Mouse (Mus musculus) megakaryocyte, embryonic 14.5 days (primary cell): ENCODE measurements at regions not wholly inside any gene's neighbourhood (a gene's known extent, or its start where the extent isn't known, plus 50 kb on each side); places are given as distances from the start of the nearest gene placed in this dataset.

Experiments
- H3K27me3 ChIP-seq: replicated peaks from 2 replicates; pipeline ENCODE3; 2012; ENCODE audit warnings: inconsistent platforms
- H3K36me3 ChIP-seq: replicated peaks from 2 replicates; pipeline ENCODE3; 2012; ENCODE audit warnings: low read length, inconsistent platforms, mixed read lengths
- H3K4me1 ChIP-seq: 2 replicates; pipeline ENCODE4 v1.6.1; 2012; ENCODE audit warnings: inconsistent platforms
- H3K4me3 ChIP-seq: replicated peaks from 2 replicates; pipeline ENCODE3; 2012; ENCODE audit warnings: moderate library complexity, mild to moderate bottlenecking, inconsistent platforms
- H3K9me3 ChIP-seq: 2 replicates; pipeline ENCODE4 v1.6.1; 2012; ENCODE audit warnings: inconsistent platforms
- FLI1 ChIP-seq: IDR thresholded peaks from 2 replicates; pipeline ENCODE4 v1.6.1; 2012; ENCODE audit warnings: low read length, inconsistent platforms, mixed read lengths
- GATA1 ChIP-seq: IDR thresholded peaks from 3 replicates; pipeline ENCODE4 v1.6.1; 2012; ENCODE audit warnings: mixed read lengths, low read length, inconsistent platforms, borderline replicate concordance

GRCm38 (mm10) chr11:45514415-45515271 lies 337.2 kb upstream of the Clint1 start:
- no peak for TF ChIP-seq FLI1
- TF ChIP-seq GATA1, result no peak

DNA sequence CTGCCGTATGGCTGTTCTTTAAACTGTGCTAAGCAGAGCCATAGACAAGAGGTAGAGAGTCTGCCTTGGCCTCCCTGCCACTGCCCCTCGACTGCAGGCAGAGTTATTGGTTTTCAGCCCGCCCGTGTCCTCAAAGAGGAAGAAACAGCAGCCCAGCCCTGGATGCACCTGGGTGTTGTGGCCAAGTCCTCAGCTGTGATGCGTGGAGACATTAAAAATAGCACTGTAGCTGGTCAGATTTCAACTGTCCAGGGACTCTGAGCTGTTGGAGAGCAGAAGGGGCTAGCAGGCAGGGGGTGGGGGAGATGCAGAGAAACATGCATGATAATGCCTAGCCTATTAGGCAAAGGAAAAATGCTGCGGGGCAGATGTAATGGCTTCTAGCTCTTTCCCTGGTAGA lies 327.1 kb upstream of the Clint1 start:
- 0 out of 2 replicates have a peak, but pooled peaks cover 3% of the 10 kb centered on the region for H3K9me3 ChIP-seq
- no peak for TF ChIP-seq GATA1
- TF ChIP-seq FLI1, result no peak
- no peaks in the 10 kb centered on the region for H3K36me3 ChIP-seq
- no peak overlapping the region for H3K4me3 ChIP-seq
- no peaks in the 10 kb centered on the region for H3K27me3 ChIP-seq
- no peaks in the 10 kb centered on the region for H3K4me1 ChIP-seq

More at GRCm38 (mm10) chr11:45514415-45515271, 337.2 kb upstream of the Clint1 start:
- Histone ChIP-seq H3K4me1 (no peaks in the 10 kb centered on the region), H3K9me3 (no peaks in the 10 kb centered on the region), H3K27me3 (no peaks in the 10 kb centered on the region), H3K4me3 (no peak overlapping the region), H3K36me3 (no peaks in the 10 kb centered on the region)

- TF ChIP-seq GATA1 (no peak), FLI1 (no peak)
- Histone ChIP-seq H3K9me3 (0 out of 2 replicates have a peak, but pooled peaks cover 3% of the 10 kb centered on the region), H3K4me1 (no peaks in the 10 kb centered on the region), H3K36me3 (no peaks in the 10 kb centered on the region), H3K27me3 (no peaks in the 10 kb centered on the region), H3K4me3 (no peak overlapping the region)
These were observed 320.7 kb upstream of the Clint1 start for GRCm38 (mm10) chr11:45531044-45531626.

- no peak overlapping the region for H3K4me3 ChIP-seq
- TF ChIP-seq GATA1, result no peak
- no peak for TF ChIP-seq FLI1
- H3K4me1 ChIP-seq, result no peaks in the 10 kb centered on the region
- H3K36me3 ChIP-seq, result no peaks in the 10 kb centered on the region
- H3K27me3 ChIP-seq, result no peaks in the 10 kb centered on the region
- no peaks in the 10 kb centered on the region for H3K9me3 ChIP-seq
These were observed 318.3 kb upstream of the Clint1 start for GRCm38 (mm10) chr11:45533402-45534056.

DNA sequence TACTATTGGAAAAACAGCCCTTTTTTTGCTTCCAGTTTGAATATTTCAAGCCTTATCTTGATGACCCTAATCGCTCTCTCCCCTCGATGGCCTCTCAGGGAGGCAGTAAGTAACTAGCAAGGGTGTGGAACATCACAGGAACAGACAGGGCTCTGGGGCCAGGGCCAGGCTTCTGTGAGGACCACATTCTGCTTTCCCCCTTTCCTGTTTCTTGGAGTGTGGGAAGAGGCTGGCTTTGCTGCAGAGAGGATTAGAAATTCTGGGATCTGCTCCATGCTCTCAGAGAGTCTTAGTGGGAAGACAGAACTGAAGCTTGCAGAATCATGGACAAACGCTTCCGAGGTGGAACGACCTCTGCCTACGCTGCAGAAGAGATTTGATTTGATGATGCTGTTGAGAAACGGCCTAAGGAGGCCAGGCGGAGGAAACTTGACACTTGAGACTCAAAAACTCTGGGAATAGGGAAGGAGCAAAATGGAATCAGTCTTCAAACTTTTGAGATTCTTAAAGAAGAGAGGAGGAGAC lies 316.3 kb upstream of the Clint1 start:
- TF ChIP-seq FLI1 (no peak), GATA1 (no peak)
- no peaks in the 10 kb centered on the region for H3K27me3 ChIP-seq

GRCm38 (mm10) chr11:45538011-45538410 lies 313.8 kb upstream of the Clint1 start:
- Histone ChIP-seq H3K27me3 (no peaks in the 10 kb centered on the region), H3K36me3 (no peaks in the 10 kb centered on the region), H3K9me3 (no peaks in the 10 kb centered on the region), H3K4me1 (no peaks in the 10 kb centered on the region), H3K4me3 (no peak overlapping the region)
- TF ChIP-seq GATA1 (no peak), FLI1 (no peak)

More for the DNA sequence above, 316.3 kb upstream of the Clint1 start:
- H3K36me3 ChIP-seq, result no peaks in the 10 kb centered on the region
- no peaks in the 10 kb centered on the region for H3K9me3 ChIP-seq
- H3K4me3 ChIP-seq, result no peak overlapping the region
- no peaks in the 10 kb centered on the region for H3K4me1 ChIP-seq

DNA sequence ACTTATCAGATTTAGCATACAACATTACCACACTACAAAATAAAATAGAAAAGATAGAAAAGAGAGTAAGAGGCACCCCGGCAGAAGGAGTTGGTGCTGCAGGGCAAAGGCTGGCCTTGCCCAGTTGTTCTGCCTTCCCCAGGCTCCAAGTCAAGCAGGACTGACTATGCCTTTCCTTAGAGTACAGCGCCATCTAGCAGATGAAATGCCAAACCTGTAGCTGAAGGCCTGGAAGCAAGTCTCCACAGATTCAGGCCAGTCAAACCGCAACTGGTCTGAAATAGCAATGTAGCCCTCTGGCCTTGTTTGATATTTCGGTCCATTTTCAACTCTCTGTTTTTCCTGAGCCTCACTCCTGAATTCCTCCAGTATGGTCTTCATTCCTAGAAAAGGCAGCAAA lies 312.4 kb upstream of the Clint1 start:
- H3K4me1 ChIP-seq, result no peaks in the 10 kb centered on the region
- no peak for TF ChIP-seq GATA1
- no peak for TF ChIP-seq FLI1
- H3K9me3 ChIP-seq, result no peaks in the 10 kb centered on the region
- H3K4me3 ChIP-seq, result no peak overlapping the region
- H3K36me3 ChIP-seq, result no peaks in the 10 kb centered on the region
- no peaks in the 10 kb centered on the region for H3K27me3 ChIP-seq

GRCm38 (mm10) chr11:45544531-45544930 lies 307.3 kb upstream of the Clint1 start:
- Histone ChIP-seq H3K4me1 (no peaks in the 10 kb centered on the region), H3K4me3 (no peak overlapping the region), H3K9me3 (no peaks in the 10 kb centered on the region), H3K27me3 (peaks cover 2% of the 10 kb centered on the region), H3K36me3 (no peaks in the 10 kb centered on the region)
- TF ChIP-seq GATA1 (no peak), FLI1 (no peak)

DNA sequence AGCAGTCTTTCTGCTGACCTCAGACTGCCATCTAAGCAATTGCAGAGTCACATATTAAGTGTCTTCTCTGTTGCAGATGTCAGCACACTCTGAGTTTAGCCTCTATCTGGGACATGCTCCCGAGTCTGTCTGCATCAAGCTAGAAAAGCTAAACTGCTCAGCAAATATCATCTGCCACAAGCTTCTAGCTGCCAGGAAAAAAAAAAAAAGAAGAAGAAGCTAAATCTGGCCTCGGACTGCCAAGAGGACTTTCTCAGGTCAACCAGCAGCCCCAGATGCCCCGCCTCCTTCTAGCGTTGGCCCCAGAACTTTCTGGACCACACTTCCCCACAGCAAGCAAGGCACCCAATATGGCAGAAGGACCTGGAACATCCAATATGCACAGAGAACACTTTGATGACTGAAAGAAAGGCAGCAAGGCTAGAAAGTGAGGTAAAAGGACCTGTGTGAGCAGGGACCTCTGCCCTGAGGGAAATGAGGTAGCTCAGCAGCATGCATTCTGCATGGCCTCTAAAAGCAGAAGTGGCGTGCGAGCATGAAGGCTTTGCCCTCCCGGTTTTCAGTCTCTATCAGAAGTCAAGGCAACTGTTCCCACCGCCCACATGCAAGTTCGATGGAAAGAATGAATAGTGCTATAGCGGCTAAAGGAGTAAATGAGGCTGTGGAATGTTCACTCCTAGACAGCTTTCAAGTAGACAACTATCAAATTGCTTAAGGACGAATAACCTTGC lies 305.8 kb upstream of the Clint1 start:
- no peak for TF ChIP-seq GATA1
- no peak for TF ChIP-seq FLI1
- peaks cover 2% of the 10 kb centered on the region for H3K27me3 ChIP-seq
- H3K4me1 ChIP-seq, result no peaks in the 10 kb centered on the region
- no peaks in the 10 kb centered on the region for H3K36me3 ChIP-seq
- no peaks in the 10 kb centered on the region for H3K9me3 ChIP-seq
- no peak overlapping the region for H3K4me3 ChIP-seq
